Mouse (Mus musculus): ENCODE results near the gene Atp6v0d1. TPM values are rescaled to one million over a fixed set of nuclear protein-coding genes. Genes with fewer than 3 reads are reported as not detected.

Gene Atp6v0d1
- polyA plus RNA-seq, 1 experiment from 2014 or later, result 63.7 TPM

DNA sequence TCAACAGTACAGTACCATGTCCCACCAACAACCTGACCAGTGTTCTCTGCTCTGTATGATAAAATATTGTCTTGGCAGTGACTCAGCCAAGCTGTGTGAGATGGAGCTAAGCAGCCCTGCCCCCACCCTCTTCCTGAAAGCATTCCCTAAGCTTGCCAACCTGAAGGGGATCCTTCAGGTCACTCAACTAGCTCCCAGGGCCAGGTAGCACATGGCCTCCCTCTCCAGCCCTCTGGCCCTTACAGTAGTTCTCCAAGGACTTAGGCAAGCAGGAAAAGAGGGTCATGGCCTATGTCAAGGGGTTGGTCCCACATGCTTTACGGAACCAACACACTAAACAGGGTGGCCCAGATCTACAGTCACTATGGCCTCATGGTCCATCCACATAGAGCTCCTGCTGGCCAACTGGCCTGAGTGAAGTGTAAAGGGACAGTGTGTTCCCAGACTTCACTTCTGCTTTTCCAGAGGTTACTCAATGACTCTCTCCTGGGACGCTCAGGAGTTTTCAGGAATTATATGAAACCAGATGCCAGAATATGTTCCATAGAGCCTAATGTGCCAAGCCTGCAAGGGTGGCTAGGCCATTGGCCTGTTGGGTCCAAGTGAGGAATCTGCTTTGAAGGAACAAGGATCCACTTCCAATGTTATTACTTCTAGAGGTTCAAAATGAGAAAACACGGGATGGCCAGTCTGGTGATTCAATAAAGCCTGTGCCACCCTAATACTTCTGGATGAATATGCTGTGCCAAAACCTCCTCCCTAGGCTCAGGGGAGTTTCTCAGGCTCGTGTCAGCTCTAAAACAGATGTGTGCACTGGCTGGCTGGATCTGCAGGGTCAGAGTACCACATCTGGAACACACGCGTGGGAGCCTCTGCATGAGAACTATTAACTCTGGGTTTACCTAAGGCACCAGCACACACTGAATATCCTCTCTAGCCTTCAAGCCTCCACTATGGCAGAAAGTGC, 19.2 kb downstream of the Atp6v0d1 start:
- ATAC-seq (replicated peaks; ENCODE audit: extremely low read depth, insufficient read depth, low FRiP score), result no peak
- Histone ChIP-seq H3K36me3 (ENCODE audit: control insufficient read depth, insufficient read depth) (peaks cover 3% of the 10 kb centered on the region; the same call in 1 of the 2 replicates), H3K9me3 (replicated peaks; ENCODE audit: control insufficient read depth, low read length) (no peaks in the 10 kb centered on the region), H3K9ac (ENCODE audit: low read length) (no peak overlapping the region), H3K4me3 (ENCODE audit: low read length) (no peak overlapping the region), H3K27me3 (ENCODE audit: control insufficient read depth, insufficient read depth, low read length) (no peaks in the 10 kb centered on the region), H3K27ac (ENCODE audit: low read length) (no peak overlapping the region), H3K4me1 (ENCODE audit: control insufficient read depth, insufficient read depth, low read length) (peaks cover 31% of the 10 kb centered on the region), H3K4me2 (ENCODE audit: low read depth, low read length) (no peak overlapping the region)
- WGBS, result 76% methylated on average over 6 of the region's 6 CpGs

DNA sequence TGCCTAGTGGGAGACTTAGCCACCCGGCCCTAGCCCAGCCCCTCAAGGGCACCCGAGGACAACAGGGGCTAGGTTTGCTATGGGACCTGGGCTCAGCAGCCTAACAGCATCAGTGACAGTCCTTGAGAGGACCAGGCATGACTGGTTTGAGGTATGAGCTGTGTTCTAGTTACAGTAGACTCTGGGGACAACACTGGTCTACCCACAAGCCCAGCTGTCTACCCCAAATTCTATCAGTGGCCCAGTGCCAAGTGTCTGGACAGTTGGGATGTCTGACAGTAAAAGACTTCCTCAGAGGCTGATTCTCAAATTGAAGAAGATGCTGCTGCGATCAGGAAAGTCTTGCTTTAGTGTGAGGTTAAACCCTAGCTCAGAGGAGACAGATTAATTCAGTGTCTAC, 20.6 kb downstream of the Atp6v0d1 start:
- Histone ChIP-seq H3K9me3 (replicated peaks; ENCODE audit: control insufficient read depth, low read length) (no peaks in the 10 kb centered on the region), H3K4me2 (ENCODE audit: low read depth, low read length) (no peak overlapping the region), H3K9ac (ENCODE audit: low read length) (no peak overlapping the region; the same call in 1 of the 2 replicates), H3K36me3 (ENCODE audit: control insufficient read depth, insufficient read depth) (peaks cover 4% of the 10 kb centered on the region; the same call in 1 of the 2 replicates), H3K4me3 (ENCODE audit: low read length) (no peak overlapping the region), H3K27ac (ENCODE audit: low read length) (peak overlapping the region; percentile 47), H3K27me3 (ENCODE audit: control insufficient read depth, insufficient read depth, low read length) (no peaks in the 10 kb centered on the region), H3K4me1 (ENCODE audit: control insufficient read depth, insufficient read depth, low read length) (peaks cover 31% of the 10 kb centered on the region)
- no peak for ATAC-seq (replicated peaks; ENCODE audit: extremely low read depth, insufficient read depth, low FRiP score)
- 62% methylated on average over 3 of the region's 3 CpGs for WGBS

DNA sequence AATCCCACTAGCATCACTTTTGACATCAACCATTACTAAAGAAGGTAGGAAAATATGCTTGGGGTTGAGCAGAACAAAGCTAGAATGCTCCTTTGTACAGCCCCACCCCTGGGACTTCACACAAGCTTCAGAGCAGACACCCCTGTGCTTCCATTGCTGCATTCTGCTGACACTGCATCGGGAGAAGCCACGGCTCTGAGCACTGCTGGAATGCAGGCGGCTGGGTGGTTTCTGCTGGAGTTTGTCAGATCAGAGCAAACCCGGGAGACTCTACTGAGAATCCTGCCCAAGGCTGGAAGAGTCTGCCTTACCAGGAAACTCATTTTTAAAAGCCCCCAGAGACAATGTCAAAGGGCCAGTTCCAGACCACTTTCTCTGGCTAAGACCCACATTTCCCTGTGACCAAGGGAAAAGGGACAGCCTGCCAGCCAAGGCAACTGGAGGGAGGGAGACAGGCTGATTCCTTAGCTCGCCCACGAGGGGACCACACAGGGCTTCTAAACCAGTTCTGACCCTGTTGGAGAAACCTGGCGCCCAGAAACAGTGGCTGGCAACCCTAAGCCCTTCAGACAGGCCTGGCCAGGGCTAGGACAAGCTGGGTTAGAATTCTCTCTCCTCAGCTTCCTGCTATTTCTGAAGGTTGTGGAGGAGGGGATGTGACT, 21.2 kb downstream of the Atp6v0d1 start:
- Histone ChIP-seq H3K9me3 (replicated peaks; ENCODE audit: control insufficient read depth, low read length) (no peaks in the 10 kb centered on the region), H3K4me3 (ENCODE audit: low read length) (no peak overlapping the region), H3K36me3 (ENCODE audit: control insufficient read depth, insufficient read depth) (peaks cover 4% of the 10 kb centered on the region; the same call in 1 of the 2 replicates), H3K4me1 (ENCODE audit: control insufficient read depth, insufficient read depth, low read length) (peaks cover 31% of the 10 kb centered on the region), H3K27me3 (ENCODE audit: control insufficient read depth, insufficient read depth, low read length) (no peaks in the 10 kb centered on the region), H3K9ac (ENCODE audit: low read length) (peak overlapping the region; percentile 34), H3K4me2 (ENCODE audit: low read depth, low read length) (no peak overlapping the region), H3K27ac (ENCODE audit: low read length) (peak overlapping the region; percentile 47)
- ATAC-seq (replicated peaks; ENCODE audit: extremely low read depth, insufficient read depth, low FRiP score), result 0 out of 2 replicates have a peak, but pooled peaks have one; percentile 38
- WGBS, result 34% methylated on average over 7 of the region's 7 CpGs

DNA sequence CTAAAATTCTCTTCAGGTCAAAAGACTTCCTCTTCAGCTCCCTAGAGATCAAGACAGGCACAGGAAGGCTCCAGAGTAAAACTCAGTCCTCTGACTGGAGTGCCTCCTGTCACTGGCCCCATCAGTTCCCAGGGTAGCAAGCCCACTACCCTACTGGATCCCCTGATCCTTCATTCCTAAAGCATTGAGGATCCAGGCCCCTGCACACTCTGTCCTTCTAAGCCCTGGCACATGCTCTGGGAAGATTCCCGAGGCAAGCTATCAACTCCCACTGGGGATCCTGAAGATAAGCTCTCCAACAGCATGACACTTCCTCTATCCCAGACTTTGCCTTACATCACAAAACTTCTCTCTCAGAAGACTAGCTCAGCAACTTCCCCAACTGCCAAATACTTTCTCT, 22.1 kb downstream of the Atp6v0d1 start:
- H3K9me3 ChIP-seq (replicated peaks; ENCODE audit: control insufficient read depth, low read length), result no peaks in the 10 kb centered on the region
- H3K27me3 ChIP-seq (ENCODE audit: control insufficient read depth, insufficient read depth, low read length), result no peaks in the 10 kb centered on the region
- peaks cover 10% of the 10 kb centered on the region for H3K36me3 ChIP-seq (ENCODE audit: control insufficient read depth, insufficient read depth)
- H3K4me1 ChIP-seq (ENCODE audit: control insufficient read depth, insufficient read depth, low read length), result peaks cover 31% of the 10 kb centered on the region
- ATAC-seq (replicated peaks; ENCODE audit: extremely low read depth, insufficient read depth, low FRiP score), result 0 out of 2 replicates have a peak, but pooled peaks have one; percentile 26
- no peak overlapping the region for H3K4me2 ChIP-seq (ENCODE audit: low read depth, low read length)
- no peak overlapping the region; the same call in 1 of the 2 replicates for H3K9ac ChIP-seq (ENCODE audit: low read length)
- peak overlapping the region; percentile 47 for H3K27ac ChIP-seq (ENCODE audit: low read length)
- 28% methylated on average over 1 of the region's 1 CpGs for WGBS
- no peak overlapping the region for H3K4me3 ChIP-seq (ENCODE audit: low read length)

DNA sequence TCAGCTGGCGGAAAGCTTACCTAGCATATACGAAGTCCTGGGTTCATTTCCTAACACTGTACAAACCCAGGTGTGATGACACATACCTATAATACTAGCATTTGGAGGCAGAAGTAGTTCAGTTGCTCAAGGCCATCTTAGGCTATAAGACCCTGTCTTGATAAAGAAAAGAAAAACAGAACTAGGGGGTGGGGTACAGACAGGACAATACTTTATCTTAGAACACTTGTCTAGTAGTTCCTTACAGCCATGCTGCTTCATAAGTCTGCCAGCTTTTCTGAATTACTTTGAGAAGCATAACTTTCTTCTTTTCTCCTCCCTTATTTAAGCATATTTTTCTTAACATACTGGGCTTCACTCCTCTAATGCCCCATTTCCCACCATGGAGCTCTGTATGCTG, 23.0 kb downstream of the Atp6v0d1 start:
- Histone ChIP-seq H3K27ac (ENCODE audit: low read length) (no peak overlapping the region), H3K4me3 (ENCODE audit: low read length) (no peak overlapping the region), H3K36me3 (ENCODE audit: control insufficient read depth, insufficient read depth) (peaks cover 19% of the 10 kb centered on the region), H3K9ac (ENCODE audit: low read length) (no peak overlapping the region), H3K4me1 (ENCODE audit: control insufficient read depth, insufficient read depth, low read length) (peaks cover 31% of the 10 kb centered on the region), H3K4me2 (ENCODE audit: low read depth, low read length) (no peak overlapping the region), H3K27me3 (ENCODE audit: control insufficient read depth, insufficient read depth, low read length) (no peaks in the 10 kb centered on the region), H3K9me3 (replicated peaks; ENCODE audit: control insufficient read depth, low read length) (no peaks in the 10 kb centered on the region)
- ATAC-seq (replicated peaks; ENCODE audit: extremely low read depth, insufficient read depth, low FRiP score), result no peak
- 85% methylated on average over 2 of the region's 2 CpGs for WGBS

DNA sequence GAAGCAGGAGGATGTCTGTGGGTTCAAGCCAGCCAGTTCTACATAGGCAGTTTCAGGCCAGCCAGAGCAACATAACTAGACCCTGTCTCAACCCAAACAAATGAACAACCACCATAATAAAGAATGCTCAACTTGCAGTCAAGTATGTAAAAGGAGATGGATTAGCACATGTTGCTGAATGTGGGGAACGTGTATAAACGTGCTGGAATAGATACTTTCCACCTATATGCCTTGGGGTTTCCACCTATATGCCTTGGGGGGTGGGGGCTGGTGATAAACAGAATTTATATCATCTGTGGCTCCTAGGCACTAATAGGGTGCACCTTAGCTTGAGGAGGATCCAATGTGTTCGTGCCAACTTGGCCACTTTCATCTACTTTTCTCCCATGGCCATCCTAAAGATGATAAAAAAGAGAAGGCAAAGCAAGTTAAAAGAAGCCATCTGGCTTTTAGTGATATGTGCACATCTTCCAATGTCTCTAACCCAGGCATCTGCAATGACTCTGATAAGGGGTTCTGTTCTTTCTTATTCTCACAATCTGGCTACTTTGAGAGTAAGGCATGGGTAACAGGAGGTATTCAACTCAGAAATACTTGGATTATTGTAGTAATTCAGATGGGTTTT, 23.7 kb downstream of the Atp6v0d1 start:
- WGBS, result 78% methylated on average over 3 of the region's 3 CpGs
- no peak overlapping the region for H3K4me3 ChIP-seq (ENCODE audit: low read length)
- H3K36me3 ChIP-seq (ENCODE audit: control insufficient read depth, insufficient read depth), result peaks cover 25% of the 10 kb centered on the region
- H3K9ac ChIP-seq (ENCODE audit: low read length), result no peak overlapping the region
- H3K27ac ChIP-seq (ENCODE audit: low read length), result no peak overlapping the region
- no peaks in the 10 kb centered on the region for H3K27me3 ChIP-seq (ENCODE audit: control insufficient read depth, insufficient read depth, low read length)
- no peak overlapping the region for H3K4me2 ChIP-seq (ENCODE audit: low read depth, low read length)
- H3K4me1 ChIP-seq (ENCODE audit: control insufficient read depth, insufficient read depth, low read length), result peaks cover 31% of the 10 kb centered on the region
- no peaks in the 10 kb centered on the region for H3K9me3 ChIP-seq (replicated peaks; ENCODE audit: control insufficient read depth, low read length)
- no peak for ATAC-seq (replicated peaks; ENCODE audit: extremely low read depth, insufficient read depth, low FRiP score)

DNA sequence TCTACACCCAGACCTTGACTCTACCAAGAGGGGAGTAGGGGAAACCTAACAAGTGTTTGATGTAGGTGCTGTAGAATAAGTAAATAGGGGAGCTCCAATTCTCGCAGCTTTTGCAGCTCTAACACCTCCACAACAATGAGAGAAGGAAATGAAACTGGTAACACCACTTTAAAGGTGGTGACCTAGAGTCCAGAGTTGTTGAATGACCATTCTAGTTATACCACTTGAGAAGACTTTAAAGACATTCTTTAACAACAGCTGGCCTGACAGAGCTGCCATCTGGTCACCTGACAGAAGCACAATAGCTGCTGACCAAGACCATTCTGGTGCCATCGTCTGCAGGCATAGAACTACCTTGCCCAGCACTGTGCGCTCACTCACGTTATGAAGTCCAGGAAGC, 26.9 kb downstream of the Atp6v0d1 start:
- H3K9ac ChIP-seq (ENCODE audit: low read length), result no peak overlapping the region
- H3K36me3 ChIP-seq (ENCODE audit: control insufficient read depth, insufficient read depth), result peaks cover 26% of the 10 kb centered on the region
- H3K4me3 ChIP-seq (ENCODE audit: low read length), result no peak overlapping the region
- 88% methylated on average over 4 of the region's 4 CpGs for WGBS
- no peaks in the 10 kb centered on the region for H3K27me3 ChIP-seq (ENCODE audit: control insufficient read depth, insufficient read depth, low read length)
- no peak for ATAC-seq (replicated peaks; ENCODE audit: extremely low read depth, insufficient read depth, low FRiP score)
- H3K27ac ChIP-seq (ENCODE audit: low read length), result no peak overlapping the region
- H3K9me3 ChIP-seq (replicated peaks; ENCODE audit: control insufficient read depth, low read length), result no peaks in the 10 kb centered on the region
- H3K4me2 ChIP-seq (ENCODE audit: low read depth, low read length), result no peak overlapping the region
- peaks cover 4% of the 10 kb centered on the region for H3K4me1 ChIP-seq (ENCODE audit: control insufficient read depth, insufficient read depth, low read length)

DNA sequence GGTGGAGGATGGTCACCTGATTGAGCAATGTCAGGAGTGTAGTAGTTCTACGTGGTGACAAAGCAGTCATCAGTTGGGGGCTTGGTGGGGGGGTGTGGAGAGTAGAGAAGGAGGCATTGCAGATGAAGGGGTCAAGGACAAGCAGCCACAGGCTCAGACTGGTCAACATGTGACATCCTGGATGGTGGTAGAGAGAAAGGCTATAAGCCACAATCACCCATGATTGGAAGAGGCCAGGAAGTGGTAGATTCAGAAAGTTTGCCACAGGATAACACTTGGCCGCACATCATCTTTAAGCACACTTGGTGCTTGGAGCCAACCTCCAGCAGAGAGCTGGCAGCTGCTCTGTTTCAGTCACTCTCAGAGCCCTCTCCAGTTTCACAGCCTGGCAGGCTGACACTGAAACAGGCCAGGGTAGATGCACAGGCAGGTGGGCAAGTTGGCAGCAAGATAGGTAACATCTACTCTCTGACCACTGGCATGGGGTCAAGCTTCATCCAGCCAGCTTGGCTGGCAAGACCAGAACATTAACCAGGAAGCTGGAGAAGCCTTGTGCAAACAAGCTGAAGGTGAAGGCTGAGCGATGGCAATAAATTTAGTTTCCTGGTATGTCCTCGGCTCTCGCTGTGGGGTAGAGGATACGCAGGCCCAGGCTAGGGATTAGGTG, 28.7 kb downstream of the Atp6v0d1 start:
- peaks cover 26% of the 10 kb centered on the region for H3K36me3 ChIP-seq (ENCODE audit: control insufficient read depth, insufficient read depth)
- H3K4me1 ChIP-seq (ENCODE audit: control insufficient read depth, insufficient read depth, low read length), result peaks cover 5% of the 10 kb centered on the region; the same call in 1 of the 2 replicates
- no peaks in the 10 kb centered on the region for H3K9me3 ChIP-seq (replicated peaks; ENCODE audit: control insufficient read depth, low read length)
- no peaks in the 10 kb centered on the region for H3K27me3 ChIP-seq (ENCODE audit: control insufficient read depth, insufficient read depth, low read length)
- no peak overlapping the region for H3K4me2 ChIP-seq (ENCODE audit: low read depth, low read length)
- H3K27ac ChIP-seq (ENCODE audit: low read length), result no peak overlapping the region
- H3K4me3 ChIP-seq (ENCODE audit: low read length), result no peak overlapping the region
- H3K9ac ChIP-seq (ENCODE audit: low read length), result no peak overlapping the region
- WGBS, result 86% methylated on average over 6 of the region's 6 CpGs
- ATAC-seq (replicated peaks; ENCODE audit: extremely low read depth, insufficient read depth, low FRiP score), result no peak

Data from heart, embryonic 16.5 days (tissue).